Mouse (Mus musculus): ENCODE measurements around the gene Gpr84.

Gpr84 gene

DNA sequence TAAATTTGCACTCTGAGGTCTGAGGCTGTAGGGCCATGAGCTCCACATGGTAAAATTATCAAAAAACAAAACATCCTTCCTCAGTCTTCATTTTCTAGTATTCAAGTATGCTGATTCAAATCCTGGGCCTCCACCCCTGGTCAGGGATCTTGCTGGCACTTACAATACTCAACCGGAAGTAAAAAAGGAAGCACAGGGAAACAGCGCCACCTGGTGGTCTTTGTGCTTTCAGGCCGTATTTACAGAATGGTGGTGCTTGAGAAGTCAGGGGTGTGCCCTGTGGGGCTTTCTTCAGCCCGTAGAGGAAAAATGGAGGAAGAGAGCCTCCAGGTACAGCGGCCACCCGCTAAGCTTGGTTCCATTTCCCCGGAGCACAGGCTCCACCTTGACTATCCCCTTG lies 3.3 kb downstream of the Gpr84 start:
- in situ Hi-C loops (cut with MboI, MseI), result loop anchor here (25.0 kb wide), 1 partner anchor 320 kb away; the partner anchor contains the start of genes Hoxc6, Hoxc8 and Hoxc9

DNA sequence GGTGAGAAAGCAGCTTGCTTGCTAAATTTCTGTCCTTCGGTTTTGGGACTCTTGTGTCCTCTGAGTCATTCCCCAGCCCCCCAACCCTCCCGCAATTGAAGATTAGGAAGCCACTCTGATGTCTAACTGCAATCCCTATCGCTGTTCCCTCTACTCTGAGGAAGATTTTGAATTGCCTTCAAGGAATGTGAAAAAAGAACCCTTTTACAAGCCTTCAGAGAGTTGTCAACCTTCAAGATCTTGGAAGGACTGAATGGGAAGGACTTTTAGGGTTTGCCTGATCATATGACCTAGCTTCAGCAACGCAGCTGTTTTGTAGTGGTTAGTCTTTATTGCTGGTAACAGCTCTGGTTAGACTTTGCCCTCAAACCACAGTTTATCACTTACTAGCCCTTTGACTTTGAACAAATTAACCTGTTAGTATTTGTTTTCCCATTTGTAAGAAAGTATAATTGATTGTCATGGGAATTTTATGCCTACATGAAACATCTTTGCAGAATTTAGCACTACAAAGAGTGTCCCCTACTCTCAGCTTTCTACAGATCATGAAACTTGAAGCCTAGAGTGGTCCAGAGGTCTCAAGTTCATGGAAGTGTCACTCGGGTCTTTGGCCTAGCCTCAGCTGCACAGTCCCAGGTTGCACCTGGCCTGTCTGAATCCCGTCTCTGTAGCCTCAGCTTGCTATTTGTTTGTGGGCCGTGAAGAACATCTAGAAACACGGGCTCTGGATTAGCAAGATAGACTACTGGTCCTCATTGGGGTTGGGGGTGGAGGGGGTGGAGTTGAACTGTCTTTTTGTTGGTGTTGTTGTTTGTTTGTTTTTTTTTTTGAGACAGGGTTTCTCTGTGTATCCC lies 4.4 kb downstream of the Gpr84 start:
- in situ Hi-C loops (cut with MboI, MseI), result loop anchor here (25.0 kb wide), 1 partner anchor 319 kb away; the partner anchor contains the start of genes Hoxc6, Hoxc8 and Hoxc9

DNA sequence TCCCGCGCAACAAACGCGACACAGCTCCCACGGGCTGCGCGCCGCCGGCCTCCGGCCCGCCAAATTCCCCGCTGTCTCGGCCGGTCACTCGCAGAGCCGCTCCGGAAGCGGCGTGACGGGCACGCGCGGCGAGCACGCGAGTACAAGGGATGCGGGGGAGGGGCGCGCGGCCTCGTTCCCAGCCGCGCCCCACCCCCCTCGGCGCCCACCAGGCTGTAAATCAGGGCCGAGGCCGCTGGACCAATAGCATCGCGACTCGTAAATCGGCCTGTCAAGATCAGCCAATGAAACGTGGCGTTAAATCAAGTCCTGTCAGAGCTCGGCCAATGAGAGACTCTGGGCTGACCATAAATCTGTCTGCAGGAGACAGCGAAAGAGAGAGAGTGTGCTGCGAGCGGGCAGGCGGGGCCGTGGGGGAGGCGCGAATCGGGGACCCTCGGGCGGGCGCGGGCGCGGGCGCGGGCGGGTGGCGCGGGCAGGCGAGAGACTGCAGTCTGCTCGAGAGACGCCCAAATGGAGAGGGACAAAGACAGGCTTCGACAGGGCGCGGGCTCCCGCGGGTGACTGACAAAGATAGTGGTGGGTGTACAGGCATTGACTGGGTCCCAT lies 5.2 kb downstream of the Gpr84 start:
- in situ Hi-C loops (cut with MboI, MseI), result loop anchor here (25.0 kb wide), 1 partner anchor 318 kb away; the partner anchor contains the start of genes Hoxc6, Hoxc8 and Hoxc9

DNA sequence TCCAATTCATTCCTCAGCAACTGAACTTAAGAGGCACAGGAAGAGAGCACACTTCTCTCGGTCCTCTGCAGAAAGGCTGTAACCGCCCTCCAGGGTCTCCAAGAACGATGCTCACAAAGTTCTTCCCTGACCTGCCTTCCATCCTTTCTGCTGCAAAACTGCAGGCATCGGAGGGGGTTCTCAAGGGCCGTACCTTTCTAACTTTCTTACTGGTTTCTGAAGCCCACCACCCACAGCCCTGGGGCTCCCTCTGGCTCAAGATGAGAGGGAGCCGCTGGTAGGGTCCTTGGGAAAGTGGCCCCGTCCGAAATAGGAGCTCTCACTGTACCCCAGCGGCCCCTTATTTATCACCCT lies 5.8 kb downstream of the Gpr84 start:
- in situ Hi-C loops (cut with MboI, MseI), result loop anchor here (25.0 kb wide), 1 partner anchor 317 kb away; the partner anchor contains the start of genes Hoxc6, Hoxc8 and Hoxc9

DNA sequence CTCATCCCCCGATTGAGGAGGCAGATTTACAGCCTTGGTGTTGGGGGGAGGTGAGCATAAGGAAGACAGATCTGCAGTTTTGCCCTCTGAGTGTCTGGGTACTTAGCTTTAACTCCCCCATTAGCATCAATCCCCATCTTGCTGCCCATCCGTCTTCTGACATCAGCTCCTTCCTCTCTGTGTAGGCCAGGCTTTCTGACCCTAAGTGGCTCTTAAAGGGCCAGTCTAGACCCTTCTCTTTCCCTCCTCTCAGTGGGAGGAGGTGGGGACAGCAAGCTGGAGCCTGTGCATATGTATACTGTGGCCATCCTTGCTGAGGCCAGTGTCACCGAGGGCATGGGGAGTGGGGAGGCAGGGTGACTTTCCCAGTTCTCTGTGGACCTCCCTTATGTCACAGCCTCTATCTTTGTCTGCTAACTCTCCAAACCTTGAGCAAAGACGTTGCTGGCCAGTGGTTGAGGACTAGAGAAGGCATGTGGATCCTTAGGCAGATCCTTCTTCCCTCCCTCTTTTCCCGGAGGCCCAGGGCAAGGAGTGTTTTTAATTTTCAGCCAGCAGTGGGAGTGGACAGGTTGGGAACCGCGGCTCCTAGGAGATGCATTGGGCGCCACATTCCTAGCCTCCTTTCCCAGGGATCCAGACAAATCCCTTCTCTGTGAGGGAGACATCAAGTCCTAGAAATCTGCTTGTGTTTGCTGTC lies 6.3 kb downstream of the Gpr84 start:
- in situ Hi-C loops (cut with MboI, MseI), result loop anchor here (25.0 kb wide), 1 partner anchor 317 kb away; the partner anchor contains the start of genes Hoxc6, Hoxc8 and Hoxc9

DNA sequence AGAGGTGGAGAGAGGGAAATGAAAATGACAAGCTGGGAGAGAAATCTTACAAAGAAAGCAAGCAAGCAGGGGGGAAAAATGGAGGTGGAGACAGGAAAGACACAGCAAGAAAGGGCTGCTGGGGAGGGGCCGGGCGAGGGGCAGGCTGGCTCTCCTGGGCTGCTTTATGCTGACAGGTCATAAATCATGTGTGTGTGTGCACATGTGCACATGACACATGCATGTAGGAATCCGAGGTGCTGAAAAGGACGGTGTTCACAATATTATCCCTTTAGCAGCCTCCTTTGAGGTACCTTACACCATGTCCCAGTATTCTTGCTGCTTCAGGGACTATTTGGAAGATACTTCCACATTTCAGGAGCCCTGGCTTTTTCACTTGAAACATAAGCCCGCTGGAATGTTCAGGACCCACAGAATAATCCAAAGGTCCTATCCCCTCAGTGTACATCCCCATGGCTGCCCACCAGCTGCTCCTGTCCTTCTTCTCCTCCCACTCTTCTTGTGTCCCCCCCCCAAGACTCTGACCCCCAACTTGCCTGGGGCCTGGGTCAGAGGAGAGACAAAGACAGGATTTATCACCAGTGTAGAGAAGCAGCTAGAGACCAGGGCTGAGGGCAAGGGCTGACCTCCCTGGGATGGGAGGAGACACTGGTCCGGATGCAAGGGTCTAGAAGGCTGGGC lies 7.9 kb downstream of the Gpr84 start:
- in situ Hi-C loops (cut with MboI, MseI), result loop anchor here (25.0 kb wide), 1 partner anchor 315 kb away; the partner anchor contains the start of genes Hoxc6, Hoxc8 and Hoxc9

DNA sequence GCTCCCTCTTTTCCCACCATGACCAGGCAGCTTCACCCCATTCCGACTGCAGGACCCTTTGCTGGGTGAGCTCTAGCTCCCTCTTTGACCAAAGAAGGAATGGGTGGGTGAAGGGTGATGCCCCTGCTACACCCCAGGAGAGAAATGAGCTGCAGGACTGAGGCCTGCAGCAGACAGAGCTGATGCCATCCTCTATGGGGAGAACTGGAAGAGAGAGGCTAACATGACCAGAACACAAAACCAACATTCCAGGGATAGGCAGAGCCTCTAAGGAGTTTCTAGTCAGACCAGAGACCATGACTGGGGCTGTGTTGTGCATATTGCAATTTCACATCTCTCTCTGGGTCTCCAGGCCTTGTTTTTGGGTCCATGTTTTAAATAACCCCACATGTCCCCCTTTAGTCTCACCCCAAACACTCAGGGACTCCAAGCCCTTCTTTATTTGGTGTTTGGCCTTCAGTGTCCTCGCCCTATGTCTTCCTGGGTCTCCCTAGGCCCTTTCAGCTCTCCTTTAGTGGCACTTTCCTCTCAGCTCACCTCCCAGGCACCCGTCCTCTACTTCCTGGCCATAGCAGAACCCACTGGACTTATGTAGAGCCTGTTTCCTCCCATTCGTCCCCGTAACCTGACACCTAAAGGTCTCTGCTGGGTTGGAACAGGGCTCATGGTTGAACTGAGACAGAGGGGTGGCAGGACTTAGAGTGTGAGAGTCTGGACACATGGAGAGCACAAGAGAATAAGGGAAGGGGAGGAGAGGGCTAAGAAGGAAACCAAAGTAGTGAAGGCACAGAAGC lies 8.7 kb downstream of the Gpr84 start:
- in situ Hi-C loops (cut with MboI, MseI), result loop anchor here (25.0 kb wide), 1 partner anchor 314 kb away; the partner anchor contains the start of genes Hoxc6, Hoxc8 and Hoxc9

DNA sequence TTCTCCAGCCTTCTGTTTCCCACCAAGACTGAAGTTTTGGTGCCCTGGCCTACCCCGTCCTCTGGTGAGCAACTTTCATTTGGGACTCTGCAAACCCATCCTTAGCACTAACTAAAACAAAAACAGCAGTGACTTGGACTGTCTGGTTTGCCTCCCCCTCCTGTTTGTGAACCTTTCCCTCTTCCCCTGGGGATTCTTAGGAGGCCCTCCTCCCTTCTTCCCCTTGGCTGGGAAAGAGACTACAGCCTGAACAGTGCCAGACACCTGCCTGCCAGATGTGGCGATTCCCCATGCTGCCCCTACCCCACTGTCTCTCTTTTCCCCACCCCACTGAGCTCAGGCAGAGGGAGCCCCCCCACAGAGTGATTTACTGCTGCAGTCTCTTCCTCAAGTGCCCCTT lies 9.4 kb downstream of the Gpr84 start:
- in situ Hi-C loops (cut with MboI, MseI), result loop anchor here (25.0 kb wide), 1 partner anchor 314 kb away; the partner anchor contains the start of genes Hoxc6, Hoxc8 and Hoxc9

DNA sequence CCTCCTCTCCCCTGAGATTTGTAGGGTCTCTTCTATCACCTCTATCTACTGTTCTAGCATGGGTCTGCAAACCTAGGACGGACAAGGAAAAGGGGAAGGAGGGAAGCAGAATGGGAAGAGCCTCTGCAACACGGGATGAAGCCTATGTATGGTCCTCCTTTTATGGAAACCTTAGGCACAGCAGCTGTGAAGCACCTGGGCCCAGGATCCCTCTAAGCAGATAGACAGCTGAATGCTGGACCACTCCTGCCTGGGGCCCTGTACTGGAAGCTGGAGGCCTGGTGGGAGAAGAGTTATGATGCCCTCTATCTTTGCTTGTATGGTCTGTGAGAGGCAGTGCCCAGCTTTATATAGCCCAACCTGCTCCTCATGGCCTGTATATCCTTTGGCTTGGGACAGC lies 9.9 kb downstream of the Gpr84 start:
- in situ Hi-C loops (cut with MboI, MseI), result loop anchor here (25.0 kb wide), 1 partner anchor 313 kb away; the partner anchor contains the start of genes Hoxc6, Hoxc8 and Hoxc9

DNA sequence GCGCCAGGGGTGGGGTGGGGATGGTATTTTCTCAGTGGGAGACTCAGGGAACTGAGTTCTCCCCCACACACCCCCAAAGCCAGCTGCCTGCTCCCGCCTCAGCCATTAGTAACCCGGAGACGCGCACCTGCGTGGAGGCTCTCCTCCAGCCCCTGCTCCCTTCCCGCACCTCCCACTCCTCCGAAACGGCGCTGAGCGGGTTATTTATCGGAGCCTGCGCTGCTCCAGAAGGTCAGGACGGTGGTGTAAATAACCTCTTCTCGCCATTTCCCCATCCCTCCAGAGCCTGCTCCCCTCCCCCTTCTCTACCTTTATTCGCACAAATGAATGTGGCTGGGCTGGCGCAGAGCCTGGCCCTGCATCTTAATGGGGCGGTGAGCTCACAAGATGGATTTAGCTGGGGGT lies 10.3 kb downstream of the Gpr84 start:
- in situ Hi-C loops (cut with MboI, MseI), result loop anchor here (25.0 kb wide), 1 partner anchor 313 kb away; the partner anchor contains the start of genes Hoxc6, Hoxc8 and Hoxc9

DNA sequence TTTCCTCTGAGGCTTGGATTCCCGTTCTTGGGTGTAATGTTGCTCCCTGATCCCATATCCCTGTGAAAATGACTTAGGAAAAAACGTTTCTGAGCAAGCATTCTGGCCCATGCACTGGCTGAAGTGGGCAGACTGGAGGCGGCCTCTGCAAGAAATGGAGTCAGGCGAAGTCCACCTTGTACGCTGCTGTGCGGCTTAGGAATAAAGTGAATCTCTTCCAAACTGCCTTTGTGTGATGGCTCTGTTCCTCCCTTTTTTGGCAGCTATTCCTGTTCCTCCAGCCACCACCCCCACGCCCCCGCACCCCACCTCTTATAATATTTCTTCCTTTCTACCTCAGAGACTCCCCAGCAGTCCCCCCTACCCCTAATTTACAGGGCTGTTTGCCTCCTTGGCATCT lies 10.8 kb downstream of the Gpr84 start:
- in situ Hi-C loops (cut with MboI, MseI), result loop anchor here (5.0 to 25.0 kb wide), 3 partner anchors 53 to 312 kb away; partner anchors contain the start of genes Hoxc6, Hoxc8 and Hoxc9

DNA sequence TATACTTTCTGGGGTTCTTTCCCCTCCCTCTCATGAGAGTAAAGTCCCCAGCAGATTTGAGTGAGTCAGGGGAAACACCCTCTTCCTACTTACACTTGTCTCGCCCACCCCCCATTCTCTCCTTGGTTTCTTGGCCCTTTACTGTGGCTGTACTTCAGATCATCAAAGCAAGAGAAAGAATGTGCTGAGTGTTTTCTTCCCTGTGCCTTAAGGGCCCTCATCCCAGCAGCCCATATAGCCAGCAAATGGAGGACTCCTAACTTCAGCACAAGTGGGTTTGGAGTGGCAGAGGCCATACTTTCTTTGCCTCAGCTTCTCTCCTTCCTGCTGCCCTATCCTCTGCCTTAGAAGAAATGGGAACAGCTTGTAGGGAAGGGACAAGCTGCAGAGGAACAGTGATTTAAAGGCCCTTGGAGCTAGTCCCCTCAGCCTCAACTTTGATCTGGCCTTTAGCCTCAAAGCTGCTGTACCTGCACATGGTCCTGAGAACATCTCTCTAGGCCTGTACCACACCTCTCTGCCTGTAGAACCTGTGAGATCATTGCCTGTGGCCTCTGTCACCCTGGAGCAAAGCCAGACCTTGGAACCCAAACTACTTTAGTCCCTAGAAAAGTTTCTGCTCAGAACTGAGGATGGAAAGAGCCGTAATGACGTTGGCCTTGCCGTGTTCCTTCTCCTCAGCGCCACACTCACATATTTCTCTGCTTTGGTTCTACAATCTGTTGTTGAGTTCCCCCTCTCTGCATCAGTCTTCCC lies 11.4 kb downstream of the Gpr84 start:
- in situ Hi-C loops (cut with MboI, MseI), result loop anchor here (5.0 kb wide), 2 partner anchors 53 to 92 kb away; no protein-coding TSS in a partner anchor

DNA sequence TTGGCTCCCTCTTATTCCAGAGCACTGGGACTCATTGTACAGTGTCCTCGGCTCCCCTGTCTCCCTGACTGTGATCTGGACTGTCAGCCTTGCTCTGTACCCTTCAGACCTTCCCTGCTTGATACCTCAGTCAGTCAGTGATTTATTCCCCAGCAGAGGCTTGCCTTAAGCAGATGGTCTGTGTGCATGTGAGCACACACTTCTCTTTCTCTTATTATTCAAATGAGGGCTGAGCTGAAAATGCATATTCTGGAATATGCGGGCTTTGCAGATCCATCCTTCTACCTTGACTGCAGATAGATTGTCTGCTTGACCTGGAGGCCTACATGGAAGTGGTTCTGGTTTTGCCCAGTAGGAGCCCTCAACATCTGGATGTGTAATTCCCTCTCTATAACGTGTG lies 12.4 kb downstream of the Gpr84 start:
- in situ Hi-C loops (cut with MboI, MseI), result loop anchor here (5.0 kb wide), 2 partner anchors 54 to 91 kb away; no protein-coding TSS in a partner anchor

DNA sequence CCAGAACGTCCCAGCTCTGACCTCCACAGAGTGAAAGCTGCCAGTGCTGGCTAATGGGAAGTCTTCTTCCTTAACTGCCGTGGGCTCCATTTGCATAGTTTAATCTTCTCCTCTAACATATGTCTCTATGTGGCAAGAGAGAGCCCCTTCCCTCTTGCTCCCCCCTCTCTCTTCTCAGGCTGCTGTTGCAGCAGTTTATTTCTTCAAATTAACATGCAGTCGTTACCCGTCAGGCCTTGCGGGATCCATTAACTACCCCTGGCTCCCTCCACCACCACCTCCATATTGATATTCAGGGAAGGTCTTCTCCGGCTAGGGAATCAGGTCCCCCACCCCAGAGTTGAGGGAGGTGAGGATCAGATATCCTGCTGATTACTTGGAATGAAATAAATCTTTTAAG lies 13.1 kb downstream of the Gpr84 start:
- in situ Hi-C loops (cut with MboI, MseI), result loop anchor here (5.0 kb wide), 2 partner anchors 55 to 90 kb away; no protein-coding TSS in a partner anchor

DNA sequence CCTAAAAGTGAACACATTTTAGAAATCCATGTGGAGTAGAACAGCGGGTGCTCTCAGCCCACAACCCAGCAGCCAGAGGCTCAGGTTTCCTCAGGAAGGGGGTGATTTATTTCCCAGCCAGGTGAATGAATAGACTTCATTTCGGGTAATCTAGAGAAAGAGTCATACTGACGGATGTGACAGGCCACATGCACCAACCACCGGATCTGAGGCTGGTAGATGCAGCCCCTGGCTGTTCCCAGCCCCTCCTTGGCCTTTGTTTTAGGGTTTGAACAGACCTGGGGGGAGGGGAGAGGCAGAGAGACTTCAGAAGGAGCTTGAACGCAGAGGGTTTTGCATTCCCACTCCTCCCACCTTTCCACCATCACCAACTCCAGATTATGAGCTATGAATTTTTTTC lies 14.6 kb downstream of the Gpr84 start:
- in situ Hi-C loops (cut with MboI, MseI), result loop anchor here (5.0 kb wide), 2 partner anchors 56 to 89 kb away; no protein-coding TSS in a partner anchor

DNA sequence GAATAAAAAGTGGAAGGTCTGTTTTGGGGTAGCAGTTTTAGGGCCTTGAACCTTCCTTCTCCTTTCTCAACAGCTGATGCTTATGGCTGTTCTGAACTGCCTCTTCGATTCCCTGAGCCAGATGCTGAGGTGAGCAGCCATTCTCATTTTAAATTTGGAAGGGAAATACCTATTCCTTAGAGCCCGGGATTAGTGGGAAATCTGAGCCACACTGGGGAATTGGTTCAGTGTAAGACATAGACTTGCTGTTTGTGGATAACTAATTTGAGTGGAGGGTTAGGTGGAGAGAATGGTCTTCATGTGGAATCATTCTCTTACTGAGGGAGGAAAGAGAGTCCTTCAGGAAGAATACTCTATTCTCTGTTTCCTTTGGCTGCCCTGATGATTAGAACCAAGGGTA lies 15.8 kb downstream of the Gpr84 start:
- in situ Hi-C loops (cut with MboI, MseI), result loop anchor here (5.0 kb wide), 2 partner anchors 58 to 87 kb away; no protein-coding TSS in a partner anchor

DNA sequence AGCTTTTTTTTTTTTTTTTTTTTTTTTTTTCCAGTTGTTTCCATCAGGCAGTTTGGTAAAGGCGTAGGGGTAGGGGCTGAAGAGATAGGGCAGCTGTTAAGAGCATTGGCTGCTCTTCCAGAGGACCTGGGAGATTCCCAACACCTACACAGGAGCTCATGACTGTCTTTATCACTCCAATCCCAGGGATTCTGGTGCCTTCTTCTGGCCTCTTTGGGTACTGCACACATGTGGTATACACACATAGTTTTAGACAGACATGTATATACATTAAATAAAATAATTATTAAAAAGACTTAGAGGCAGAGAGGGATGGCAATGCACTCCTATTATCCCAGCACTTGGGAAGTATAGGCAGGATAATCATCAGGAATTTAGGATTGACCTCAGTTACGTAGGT lies 17.0 kb downstream of the Gpr84 start:
- in situ Hi-C loops (cut with MboI, MseI), result no loop called here

DNA sequence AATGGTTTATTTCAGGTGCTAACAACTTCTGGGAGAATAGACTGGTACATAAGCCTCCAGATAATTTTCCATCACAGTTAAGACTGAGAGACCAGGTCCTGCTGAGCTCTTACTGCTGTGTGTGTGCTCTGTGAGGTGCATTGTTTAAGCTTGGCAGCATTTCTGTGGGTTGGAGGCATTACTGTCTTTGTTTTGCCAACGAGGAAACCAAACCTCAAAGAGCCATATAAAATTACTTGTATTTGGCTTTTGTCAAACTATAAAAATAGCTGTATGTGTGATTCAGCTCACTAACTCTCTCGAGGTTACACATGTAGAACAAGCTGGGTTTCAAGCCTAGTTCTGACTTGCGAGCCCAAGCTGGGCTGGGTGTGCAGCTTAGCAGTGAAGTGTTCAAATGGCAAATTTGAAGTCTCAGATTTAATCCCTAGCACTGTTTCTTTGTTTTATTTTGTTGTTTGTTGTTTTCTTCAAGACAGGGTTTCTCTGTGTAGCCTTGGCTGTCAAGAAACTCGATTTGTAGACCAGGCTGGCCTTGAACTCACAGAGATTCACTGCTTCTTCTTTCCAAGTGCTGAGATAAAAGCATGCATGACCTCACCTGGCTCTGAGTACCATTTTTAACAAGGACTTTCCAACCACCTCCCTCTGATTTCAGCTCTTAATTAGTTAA lies 17.6 kb downstream of the Gpr84 start:
- in situ Hi-C loops (cut with MboI, MseI), result no loop called here
